Mouse (Mus musculus): Measurements from ENCODE around the gene Tbc1d7. TPM values are rescaled to one million over a fixed set of nuclear protein-coding genes. Genes with fewer than 3 reads are reported as not detected.

Tbc1d7 gene
- 11.7 TPM for polyA plus RNA-seq (2017; shearing (Covaris generic))

GRCm38 (mm10) chr13:43171020-43171710 is at the start of gene Tbc1d7:
TSS of gene Tbc1d7 (minus strand) at chr13:43171501.

Other genes starting within 250 kb of the Tbc1d7 start
- gene Gfod1, start 132.7 kb upstream of the Tbc1d7 start, polyA plus RNA-seq (2017; shearing (Covaris generic)) = 3.1 TPM
- 24.5 TPM for gene Sirt5, start 194.0 kb upstream of the Tbc1d7 start, polyA plus RNA-seq (2017; shearing (Covaris generic))
- 111 TPM for gene Nol7, start 226.9 kb upstream of the Tbc1d7 start, polyA plus RNA-seq (2017; shearing (Covaris generic))

Measured in activated CD4-positive, CD25-positive, alpha-beta regulatory T cell, adult 9 weeks (primary cell).